Mouse (Mus musculus): ENCODE results near the gene Elk4.

GRCm38 (mm10) chr1:132014800-132015199 lies 7.4 kb downstream of the Elk4 start:
- TF ChIP-seq EP300 (IDR thresholded peaks at IDR 0.05; ENCODE audit: insufficient read depth, low read depth, low read length): no peak
- TF ChIP-seq CTCF (IDR thresholded peaks at IDR 0.05; ENCODE audit: low read depth, low read length): no peak

Measured in ES-Bruce4 (cell line).